Comparison of ENCODE assay signal across 21 mouse cellular contexts in the genomic region with DNA sequence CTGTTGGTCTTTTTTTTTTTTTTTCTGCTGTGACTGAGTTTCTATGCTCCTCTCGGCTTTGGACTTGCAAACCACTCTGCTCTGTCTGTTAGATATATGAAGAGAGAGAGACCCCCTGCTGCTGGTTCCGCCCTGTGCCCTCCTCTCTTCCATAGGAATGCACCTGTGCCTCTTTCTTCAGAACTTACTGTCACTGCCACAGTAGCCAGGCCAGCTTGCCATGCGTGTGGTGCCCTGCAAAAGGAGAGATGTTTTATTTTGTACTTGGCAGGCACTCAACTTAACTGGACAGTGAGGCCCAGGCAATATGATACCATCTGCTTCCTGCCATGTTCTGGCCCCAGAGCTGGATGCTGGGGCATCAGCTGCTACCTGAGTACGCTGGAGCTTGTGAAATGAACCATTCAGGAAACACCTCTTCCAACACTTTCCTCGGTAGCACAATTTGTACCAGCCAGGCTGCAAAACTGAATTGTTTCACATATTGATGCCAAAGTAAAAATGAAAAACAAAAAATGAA.
DNase-seq lines count a peak whose midpoint lies in the region; ATAC-seq lines count a peak whose summit lies in the region.
"Had no signal": no experiment of that assay in that cellular context is flagged by ENCODE, and none has a peak within 500 bp of the region (broad histone marks: within the 10 kb centered on the region; RNA-seq: fewer than 3 reads in every experiment).

No protein-coding gene starts in this region.

- no peaks in the 10 kb centered on the region for H3K36me3 ChIP-seq in kidney, embryonic 15.5 days
- no peaks in the 10 kb centered on the region for H3K36me3 ChIP-seq in neural tube, embryonic 15.5 days
- H3K36me3 ChIP-seq: embryonic facial prominence, embryonic 15.5 days; heart, embryonic 10.5 days; limb, embryonic 13.5 days; liver, embryonic 13.5 days; midbrain, embryonic 13.5 days had no signal

- DNase-seq in cerebellum, adult 11-12 months, result peak; percentile 6
- no peak for DNase-seq in cerebellum, adult 8-10 months
- DNase-seq in kidney, postnatal 14 days, result no peak
- DNase-seq in cerebellum, adult 9-10 months, result peak; percentile 1
- no peak for DNase-seq in right cerebral cortex, postnatal 36 days (ENCODE audit: low spot score in 2 of 2)
- DNase-seq: adrenal gland, postnatal 36 days; gastrocnemius, adult 2 months; kidney, adult 8-10 months; kidney, postnatal 36 days; layer of hippocampus, postnatal 36 days; liver, embryonic 13.5 days; lung, adult 2 months; right cerebral cortex, postnatal 4 days; thymus, postnatal 25 days had no signal

- no peaks in the 10 kb centered on the region for H3K9me3 ChIP-seq in kidney, embryonic 15.5 days (replicated peaks)
- no peaks in the 10 kb centered on the region for H3K9me3 ChIP-seq in neural tube, embryonic 15.5 days (replicated peaks)
- H3K9me3 ChIP-seq: embryonic facial prominence, embryonic 15.5 days; heart, embryonic 10.5 days; limb, embryonic 13.5 days; liver, embryonic 13.5 days; midbrain, embryonic 13.5 days had no signal

- 45% methylated on average over 5 of the region's 5 CpGs for WGBS in kidney, embryonic 15.5 days
- WGBS in neural tube, embryonic 15.5 days, result 72% methylated on average over 5 of the region's 5 CpGs

- H3K4me3 ChIP-seq in kidney, embryonic 15.5 days (replicated peaks), result no peak overlapping the region
- no peak overlapping the region for H3K4me3 ChIP-seq in neural tube, embryonic 15.5 days (replicated peaks)
- H3K4me3 ChIP-seq: embryonic facial prominence, embryonic 15.5 days; gastrocnemius, adult 2 months; heart, embryonic 10.5 days; limb, embryonic 13.5 days; liver, embryonic 13.5 days; midbrain, embryonic 13.5 days had no signal

- no peak overlapping the region for H3K9ac ChIP-seq in kidney, embryonic 15.5 days
- H3K9ac ChIP-seq in neural tube, embryonic 15.5 days (replicated peaks), result no peak overlapping the region
- H3K9ac ChIP-seq: embryonic facial prominence, embryonic 15.5 days; limb, embryonic 13.5 days; liver, embryonic 13.5 days; midbrain, embryonic 13.5 days had no signal

- H3K4me2 ChIP-seq in kidney, embryonic 15.5 days, result no peak overlapping the region
- H3K4me2 ChIP-seq in neural tube, embryonic 15.5 days, result no peak overlapping the region
- H3K4me2 ChIP-seq: embryonic facial prominence, embryonic 15.5 days; limb, embryonic 13.5 days; liver, embryonic 13.5 days; midbrain, embryonic 13.5 days had no signal

- 0 out of 2 replicates have a peak, but pooled peaks cover 3% of the 10 kb centered on the region for H3K4me1 ChIP-seq in kidney, embryonic 15.5 days
- no peaks in the 10 kb centered on the region for H3K4me1 ChIP-seq in neural tube, embryonic 15.5 days
- H3K4me1 ChIP-seq: embryonic facial prominence, embryonic 15.5 days; heart, embryonic 10.5 days; limb, embryonic 13.5 days; liver, embryonic 13.5 days had no signal

- peak; percentile 46; the same call in 1 of the 2 replicates for ATAC-seq in kidney, embryonic 15.5 days (replicated peaks; ENCODE audit: low FRiP score)
- no peak for ATAC-seq in neural tube, embryonic 15.5 days (ENCODE audit: low FRiP score)
- ATAC-seq: forebrain, embryonic 14.5 days; midbrain, embryonic 13.5 days had no signal

- no peak overlapping the region for H3K27ac ChIP-seq in kidney, embryonic 15.5 days
- H3K27ac ChIP-seq in neural tube, embryonic 15.5 days (replicated peaks), result no peak overlapping the region
- H3K27ac ChIP-seq: embryonic facial prominence, embryonic 15.5 days; gastrocnemius, adult 2 months; heart, embryonic 10.5 days; limb, embryonic 13.5 days; liver, embryonic 13.5 days; midbrain, embryonic 13.5 days had no signal

- no peaks in the 10 kb centered on the region for H3K27me3 ChIP-seq in kidney, embryonic 15.5 days
- no peaks in the 10 kb centered on the region for H3K27me3 ChIP-seq in neural tube, embryonic 15.5 days (replicated peaks)
- H3K27me3 ChIP-seq: embryonic facial prominence, embryonic 15.5 days; limb, embryonic 13.5 days; liver, embryonic 13.5 days; midbrain, embryonic 13.5 days had no signal

Comparison
In these comparisons a context has a peak if more than half of its experiments do, and no peak if none do; other contexts are left out.
1. DNase-seq: peak in cerebellum, adult 11-12 months (single experiment) and cerebellum, adult 9-10 months (single experiment); none in cerebellum, adult 8-10 months (single experiment), kidney, postnatal 14 days (single experiment) and right cerebral cortex, postnatal 36 days (0 of 2).